Mouse (Mus musculus) thymus, postnatal 4 days (tissue): Measurements from ENCODE around the gene Morc2a.

Experiments used
- DNase-seq: peaks from one replicate; pipeline ENCODE4 v3.0.0; 2021

Gene Morc2a

GRCm38 (mm10) chr11:3648964-3649841 is at the start of gene Morc2a:
Morc2a (plus strand) TSS chr11:3649191.
- DNase-seq, result peak; percentile 94

- peak; percentile 16 for DNase-seq
Observed at GRCm38 (mm10) chr11:3601966-3602365, 47.0 kb upstream of the Morc2a start.

GRCm38 (mm10) chr11:3602687-3603086 is 46.3 kb upstream of the Morc2a start:
- DNase-seq, result peak; percentile 41

- no peak for DNase-seq
Observed at GRCm38 (mm10) chr11:3606456-3606855, 42.5 kb upstream of the Morc2a start.

- DNase-seq, result no peak
Observed at GRCm38 (mm10) chr11:3615576-3615975, 33.4 kb upstream of the Morc2a start.

- no peak for DNase-seq
Observed at GRCm38 (mm10) chr11:3622826-3623225, 26.2 kb upstream of the Morc2a start.

GRCm38 (mm10) chr11:3624391-3625027 is 24.5 kb upstream of the Morc2a start:
- no peak for DNase-seq

GRCm38 (mm10) chr11:3628999-3629491 is 19.9 kb upstream of the Morc2a start:
- DNase-seq, result peak; percentile 52

- DNase-seq, result peak; percentile 18
Observed at GRCm38 (mm10) chr11:3633269-3633668, 15.7 kb upstream of the Morc2a start.

- no peak for DNase-seq
Observed at GRCm38 (mm10) chr11:3647688-3648087, 1.3 kb upstream of the Morc2a start.

GRCm38 (mm10) chr11:3648305-3648963 is 557 bp upstream of the Morc2a start:
- no peak for DNase-seq

- DNase-seq, result no peak
Observed at GRCm38 (mm10) chr11:3650141-3650540, 1.1 kb downstream of the Morc2a start.

GRCm38 (mm10) chr11:3661964-3662363 is 13.0 kb downstream of the Morc2a start:
- DNase-seq, result no peak

- no peak for DNase-seq
Observed at GRCm38 (mm10) chr11:3667506-3667905, 18.5 kb downstream of the Morc2a start.

- no peak for DNase-seq
Observed at GRCm38 (mm10) chr11:3668768-3669167, 19.8 kb downstream of the Morc2a start.

- no peak for DNase-seq
Observed at GRCm38 (mm10) chr11:3669849-3670248, 20.9 kb downstream of the Morc2a start.

- no peak for DNase-seq
Observed at GRCm38 (mm10) chr11:3671000-3671628, 22.1 kb downstream of the Morc2a start.

GRCm38 (mm10) chr11:3674545-3674944 is 25.6 kb downstream of the Morc2a start:
- DNase-seq, result no peak

- DNase-seq, result no peak
Observed at GRCm38 (mm10) chr11:3676423-3676822, 27.4 kb downstream of the Morc2a start.

- DNase-seq, result no peak
Observed at GRCm38 (mm10) chr11:3677204-3677603, 28.2 kb downstream of the Morc2a start.

- no peak for DNase-seq
Observed at GRCm38 (mm10) chr11:3679771-3680170, 30.8 kb downstream of the Morc2a start.

- no peak for DNase-seq
Observed at GRCm38 (mm10) chr11:3683696-3684095, 34.7 kb downstream of the Morc2a start.

- DNase-seq, result no peak
Observed at GRCm38 (mm10) chr11:3684232-3684631, 35.2 kb downstream of the Morc2a start.
